Mouse (Mus musculus) cerebellum, adult 9-11 months (tissue): Measurements from ENCODE around the gene Gm10330.
"Not testable (repeated sequence)": the region's sequence is repeated elsewhere in the genome, so short reads cannot be mapped to it uniquely, and the experiment has no call there.

Source experiments
- DNase-seq: peaks from one replicate; pipeline ENCODE4 v3.0.0; 2022

Gene Gm10330

GRCm38 (mm10) chr12:23780165-23780564 is at the start of gene Gm10330:
Gene Gm10330, minus strand, starts transcription at chr12:23780265.
- not testable (repeated sequence) for DNase-seq

GRCm38 (mm10) chr12:23800776-23801175 is 20.7 kb upstream of the Gm10330 start:
- not testable (repeated sequence) for DNase-seq

- DNase-seq = peak; percentile 2
These were observed 20.3 kb upstream of the Gm10330 start for GRCm38 (mm10) chr12:23800366-23800765.
